8 mouse cellular contexts compared by ENCODE assay signal in genomic region chr5:134014257-134015163, GRCm38 (mm10).
A peak's percentile ranks its signal among the peaks of the same experiment; 100 is the strongest.
DNase-seq lines count a peak whose midpoint lies in the region; ATAC-seq and TF ChIP-seq lines count a peak whose summit lies in the region.

No protein-coding gene starts in this region.

- no peak overlapping the region for H3K4me3 ChIP-seq in cerebellum, adult 2 months (replicated peaks; ENCODE audit: insufficient read depth, low read depth, low read length)
- H3K4me3 ChIP-seq in embryonic facial prominence, embryonic 13.5 days: no peak overlapping the region
- no peak overlapping the region for H3K4me3 ChIP-seq in heart, embryonic 10.5 days
- no peak overlapping the region for H3K4me3 ChIP-seq in liver, embryonic 11.5 days (ENCODE audit: low read depth, low read length)
- H3K4me3 ChIP-seq in neural tube, embryonic 14.5 days (ENCODE audit: low read depth, low read length): no peak overlapping the region

- peak; percentile 39 to 43 for DNase-seq in cerebellum, adult 2 months
- DNase-seq in cerebellum, adult 8-10 months: no peak
- peak; percentile 92 for DNase-seq in heart, embryonic 10.5 days (ENCODE audit: low spot score)
- DNase-seq in kidney, adult 18-20 months: peak; percentile 37
- DNase-seq in liver, embryonic 11.5 days (ENCODE audit: low spot score): peak; percentile 32
- no peak for DNase-seq in thymus, postnatal 14 days

- H3K27me3 ChIP-seq in cerebellum, adult 2 months (ENCODE audit: control insufficient read depth, insufficient read depth, low read length): no peaks in the 10 kb centered on the region
- no peaks in the 10 kb centered on the region for H3K27me3 ChIP-seq in embryonic facial prominence, embryonic 13.5 days
- peaks cover 11% of the 10 kb centered on the region; the same call in 1 of the 2 replicates for H3K27me3 ChIP-seq in heart, embryonic 10.5 days (ENCODE audit: insufficient read depth, poor library complexity, severe bottlenecking)
- no peaks in the 10 kb centered on the region for H3K27me3 ChIP-seq in liver, embryonic 11.5 days (replicated peaks; ENCODE audit: control insufficient read depth, insufficient read depth, low read length)
- H3K27me3 ChIP-seq in neural tube, embryonic 14.5 days (ENCODE audit: control insufficient read depth, insufficient read depth, low read length): no peaks in the 10 kb centered on the region

- TF ChIP-seq POLR2A in cerebellum, adult 2 months (IDR thresholded peaks at IDR 0.05; ENCODE audit: borderline replicate concordance, insufficient read depth, low read length): no peak

- 29% methylated on average over 13 of the region's 13 CpGs for WGBS in cerebellum, adult 2 months
- 18% methylated on average over 13 of the region's 13 CpGs for WGBS in embryonic facial prominence, embryonic 13.5 days
- 28% methylated on average over 13 of the region's 13 CpGs for WGBS in heart, embryonic 10.5 days
- WGBS in liver, embryonic 11.5 days: 53% methylated on average over 13 of the region's 13 CpGs
- WGBS in neural tube, embryonic 14.5 days: 12% methylated on average over 13 of the region's 13 CpGs

- H3K27ac ChIP-seq in cerebellum, adult 2 months (ENCODE audit: insufficient read depth, low read length): no peak overlapping the region
- H3K27ac ChIP-seq in embryonic facial prominence, embryonic 13.5 days: peak overlapping the region; percentile 86
- H3K27ac ChIP-seq in heart, embryonic 10.5 days: peak overlapping the region; percentile 68
- no peak overlapping the region for H3K27ac ChIP-seq in liver, embryonic 11.5 days (ENCODE audit: low read depth, low read length)
- H3K27ac ChIP-seq in neural tube, embryonic 14.5 days (ENCODE audit: low read depth, low read length): no peak overlapping the region

- H3K36me3 ChIP-seq in embryonic facial prominence, embryonic 13.5 days: no peaks in the 10 kb centered on the region
- no peaks in the 10 kb centered on the region for H3K36me3 ChIP-seq in heart, embryonic 10.5 days
- H3K36me3 ChIP-seq in liver, embryonic 11.5 days (ENCODE audit: control insufficient read depth, insufficient read depth, low read length): no peaks in the 10 kb centered on the region
- no peaks in the 10 kb centered on the region for H3K36me3 ChIP-seq in neural tube, embryonic 14.5 days (ENCODE audit: control insufficient read depth, insufficient read depth, low read length)

- peak; percentile 85 for ATAC-seq in embryonic facial prominence, embryonic 13.5 days (ENCODE audit: insufficient number of reproducible peaks, insufficient read depth, low FRiP score, low TSS enrichment, low read depth)
- ATAC-seq in liver, embryonic 11.5 days (replicated peaks; ENCODE audit: low FRiP score): no peak
- peak; percentile 84 for ATAC-seq in neural tube, embryonic 14.5 days (ENCODE audit: low read depth)

- 0 out of 2 replicates have a peak, but pooled peaks cover 5% of the 10 kb centered on the region for H3K4me1 ChIP-seq in cerebellum, adult 2 months (ENCODE audit: control insufficient read depth, insufficient read depth, low read length)
- H3K4me1 ChIP-seq in embryonic facial prominence, embryonic 13.5 days: peaks cover 41% of the 10 kb centered on the region
- peaks cover 24% of the 10 kb centered on the region for H3K4me1 ChIP-seq in heart, embryonic 10.5 days
- H3K4me1 ChIP-seq in liver, embryonic 11.5 days (replicated peaks; ENCODE audit: control insufficient read depth, insufficient read depth, low read length): no peaks in the 10 kb centered on the region
- peaks cover 13% of the 10 kb centered on the region; the same call in 1 of the 2 replicates for H3K4me1 ChIP-seq in neural tube, embryonic 14.5 days (ENCODE audit: control insufficient read depth, insufficient read depth, low read length)

- H3K9me3 ChIP-seq in embryonic facial prominence, embryonic 13.5 days: no peaks in the 10 kb centered on the region
- no peaks in the 10 kb centered on the region; the same call in 1 of the 2 replicates for H3K9me3 ChIP-seq in heart, embryonic 10.5 days
- no peaks in the 10 kb centered on the region for H3K9me3 ChIP-seq in liver, embryonic 11.5 days (ENCODE audit: control insufficient read depth, low read length)
- H3K9me3 ChIP-seq in neural tube, embryonic 14.5 days (ENCODE audit: control insufficient read depth, low read length): no peaks in the 10 kb centered on the region

- no peak for TF ChIP-seq CTCF in cerebellum, adult 2 months (IDR thresholded peaks at IDR 0.05; ENCODE audit: borderline replicate concordance, insufficient read depth, low read depth, low read length)

- H3K9ac ChIP-seq in embryonic facial prominence, embryonic 13.5 days: 0 out of 2 replicates have a peak overlapping the region, but pooled peaks have one; percentile 2
- no peak overlapping the region for H3K9ac ChIP-seq in liver, embryonic 11.5 days (ENCODE audit: low read depth, low read length)
- no peak overlapping the region for H3K9ac ChIP-seq in neural tube, embryonic 14.5 days (replicated peaks; ENCODE audit: low read depth, low read length)

- peak overlapping the region; percentile 40 for H3K4me2 ChIP-seq in embryonic facial prominence, embryonic 13.5 days
- no peak overlapping the region for H3K4me2 ChIP-seq in liver, embryonic 11.5 days
- no peak overlapping the region for H3K4me2 ChIP-seq in neural tube, embryonic 14.5 days (ENCODE audit: low read depth, low read length)

Comparison
In these comparisons a context has a peak if more than half of its experiments do, and no peak if none do; other contexts are left out.
1. DNase-seq: peak in cerebellum, adult 2 months (2 of 2), heart, embryonic 10.5 days (single experiment), kidney, adult 18-20 months (single experiment) and liver, embryonic 11.5 days (single experiment); none in cerebellum, adult 8-10 months (single experiment) and thymus, postnatal 14 days (single experiment).
2. H3K27ac ChIP-seq: peak in embryonic facial prominence, embryonic 13.5 days (single experiment) and heart, embryonic 10.5 days (single experiment); none in cerebellum, adult 2 months (single experiment), liver, embryonic 11.5 days (single experiment) and neural tube, embryonic 14.5 days (single experiment).